Mouse (Mus musculus): ENCODE results near the gene Ggt1. TPM values are rescaled to one million over a fixed set of nuclear protein-coding genes. Genes with fewer than 3 reads are reported as not detected.
"Not testable (repeated sequence)": the region's sequence is repeated elsewhere in the genome, so short reads cannot be mapped to it uniquely, and the experiment has no call there.

Ggt1 gene
- polyA plus RNA-seq, 1 experiment from 2014 or later: 0.34 TPM

- Histone ChIP-seq H3K9ac (no peak overlapping the region), H3K4me2 (no peak overlapping the region), H3K27me3 (replicated peaks) (peaks cover 59% of the 10 kb centered on the region)
Observed at GRCm38 (mm10) chr10:75564687-75565265, 3.4 kb downstream of the Ggt1 start.

DNA sequence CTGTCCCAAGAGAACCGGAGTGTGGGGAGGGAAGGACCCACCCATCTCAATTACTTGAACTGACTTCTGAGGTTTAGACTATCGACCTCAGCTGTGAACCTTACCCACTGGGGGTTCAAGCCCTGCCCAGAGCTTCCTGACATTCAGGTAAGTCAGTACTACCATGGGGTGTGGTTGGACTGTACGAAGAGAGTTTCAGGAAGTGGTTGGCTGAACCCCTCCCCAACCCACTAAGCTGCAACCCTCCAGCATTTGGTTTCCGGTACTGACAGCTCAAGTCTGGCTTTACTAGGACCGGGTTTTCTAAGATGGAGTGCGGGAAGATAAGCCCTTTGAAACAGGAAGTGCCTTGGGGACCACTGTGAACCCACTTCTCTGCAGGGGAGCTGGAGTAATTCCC lies 4.0 kb downstream of the Ggt1 start:
- peaks cover 53% of the 10 kb centered on the region for H3K27me3 ChIP-seq (replicated peaks)
- H3K4me2 ChIP-seq: no peak overlapping the region
- H3K36me3 ChIP-seq: no peaks in the 10 kb centered on the region
- no peak overlapping the region for H3K27ac ChIP-seq (ENCODE audit: poor library complexity, severe bottlenecking)
- ATAC-seq (ENCODE audit: insufficient number of reproducible peaks, low FRiP score): no peak
- H3K9ac ChIP-seq: no peak overlapping the region
- peaks cover 11% of the 10 kb centered on the region for H3K4me1 ChIP-seq (replicated peaks)
- 50% methylated on average over 6 of the region's 6 CpGs for WGBS
- H3K4me3 ChIP-seq: no peak overlapping the region
- no peaks in the 10 kb centered on the region for H3K9me3 ChIP-seq (replicated peaks)

More at GRCm38 (mm10) chr10:75564687-75565265, 3.4 kb downstream of the Ggt1 start:
- peaks cover 17% of the 10 kb centered on the region for H3K4me1 ChIP-seq (replicated peaks)
- no peak overlapping the region for H3K27ac ChIP-seq (ENCODE audit: poor library complexity, severe bottlenecking)
- H3K9me3 ChIP-seq (replicated peaks): no peaks in the 10 kb centered on the region
- WGBS: 76% methylated on average over 12 of the region's 12 CpGs
- ATAC-seq (ENCODE audit: insufficient number of reproducible peaks, low FRiP score): no peak
- H3K36me3 ChIP-seq: no peaks in the 10 kb centered on the region
- no peak overlapping the region for H3K4me3 ChIP-seq

DNA sequence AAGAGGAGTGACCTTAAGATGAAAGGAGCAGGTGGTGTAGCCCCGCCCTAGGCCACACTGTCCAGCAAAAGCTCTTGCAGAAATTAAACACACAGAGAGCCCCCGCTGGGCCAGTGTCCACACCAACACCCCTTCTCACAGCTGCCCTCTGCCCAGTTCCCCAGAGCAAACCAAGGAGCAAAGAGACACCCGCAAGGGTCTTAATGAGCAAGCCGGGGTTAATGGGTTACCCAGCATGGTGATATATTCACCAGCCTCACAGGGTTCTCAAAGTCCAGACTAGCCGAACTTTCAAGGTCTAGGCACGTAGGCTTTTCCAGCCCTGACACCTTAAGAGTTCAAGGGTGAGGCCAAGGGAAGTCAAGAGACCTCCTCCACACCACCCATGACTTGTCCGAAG lies 4.5 kb downstream of the Ggt1 start:
- no peak for ATAC-seq (ENCODE audit: insufficient number of reproducible peaks, low FRiP score)
- Histone ChIP-seq H3K27ac (ENCODE audit: poor library complexity, severe bottlenecking) (no peak overlapping the region), H3K4me1 (replicated peaks) (peaks cover 10% of the 10 kb centered on the region), H3K36me3 (no peaks in the 10 kb centered on the region), H3K9me3 (replicated peaks) (no peaks in the 10 kb centered on the region), H3K27me3 (replicated peaks) (peaks cover 48% of the 10 kb centered on the region), H3K9ac (no peak overlapping the region), H3K4me2 (no peak overlapping the region), H3K4me3 (no peak overlapping the region)
- 81% methylated on average over 7 of the region's 7 CpGs for WGBS

DNA sequence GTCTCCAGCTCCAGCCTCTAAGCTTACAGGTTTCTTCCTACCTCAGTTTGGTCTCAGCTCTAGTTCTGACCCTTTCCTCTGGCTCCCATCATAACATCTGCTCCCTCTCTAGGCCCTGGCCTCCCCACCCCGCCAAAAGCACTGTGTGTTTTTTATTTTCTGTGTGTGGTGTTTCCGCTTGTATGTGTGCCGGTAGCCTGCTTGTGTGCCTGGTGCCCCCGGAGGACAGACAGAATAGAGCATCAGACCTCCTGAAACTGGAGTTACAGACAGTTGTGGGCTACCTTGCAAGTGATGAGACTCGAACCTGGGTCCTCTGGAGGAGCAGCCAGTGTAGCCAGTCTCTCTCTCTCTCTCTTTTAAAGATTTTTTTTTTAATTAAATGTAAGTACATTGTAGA lies 4.9 kb downstream of the Ggt1 start:
- Histone ChIP-seq H3K27ac (ENCODE audit: poor library complexity, severe bottlenecking) (no peak overlapping the region), H3K27me3 (replicated peaks) (peaks cover 44% of the 10 kb centered on the region), H3K4me3 (no peak overlapping the region), H3K4me2 (no peak overlapping the region), H3K4me1 (replicated peaks) (peaks cover 10% of the 10 kb centered on the region), H3K36me3 (no peaks in the 10 kb centered on the region), H3K9me3 (replicated peaks) (no peaks in the 10 kb centered on the region), H3K9ac (no peak overlapping the region)
- 82% methylated on average over 5 of the region's 5 CpGs for WGBS
- no peak for ATAC-seq (ENCODE audit: insufficient number of reproducible peaks, low FRiP score)

DNA sequence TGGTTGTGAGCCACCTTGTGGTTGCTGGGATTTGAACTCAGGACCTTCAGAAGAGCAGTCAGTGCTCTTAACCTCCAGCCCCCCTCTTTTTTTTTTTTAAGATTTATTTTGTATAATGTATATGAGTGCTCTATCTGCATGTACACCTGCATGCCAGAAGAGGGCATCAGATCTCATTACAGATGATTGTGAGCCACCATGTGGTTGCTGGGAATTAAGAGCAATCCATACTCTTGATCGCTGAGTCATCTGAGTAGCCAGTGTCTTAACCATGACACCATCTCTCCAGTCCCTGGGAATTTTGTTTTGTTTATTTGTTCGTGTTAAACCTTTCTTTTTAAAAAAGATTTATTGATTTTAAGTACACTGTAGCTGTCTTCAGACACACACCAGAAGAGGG lies 5.4 kb downstream of the Ggt1 start:
- H3K4me1 ChIP-seq (replicated peaks): peaks cover 10% of the 10 kb centered on the region
- WGBS: 76% methylated on average over 2 of the region's 2 CpGs

DNA sequence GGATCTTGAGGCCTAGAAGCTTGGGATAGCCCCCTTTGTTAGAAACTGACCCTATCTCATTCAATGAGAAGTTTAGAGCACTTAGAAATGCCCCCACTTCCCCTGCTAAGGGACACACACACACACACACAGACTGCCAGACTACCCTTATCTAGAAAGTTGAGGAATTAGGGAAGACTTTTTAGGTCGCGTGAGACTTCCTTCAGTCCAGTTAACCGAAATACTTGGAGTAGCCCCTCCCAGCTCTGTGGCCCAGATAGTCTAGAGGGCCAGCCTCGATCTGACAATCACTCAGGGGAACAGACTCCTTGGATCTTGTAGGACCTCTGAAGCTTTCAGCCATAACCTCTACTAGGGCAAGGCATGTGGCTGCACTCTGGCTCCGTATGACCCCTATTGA lies 6.6 kb downstream of the Ggt1 start:
- H3K36me3 ChIP-seq: no peaks in the 10 kb centered on the region
- H3K27me3 ChIP-seq (replicated peaks): peaks cover 31% of the 10 kb centered on the region
- H3K4me1 ChIP-seq (replicated peaks): peaks cover 10% of the 10 kb centered on the region
- 10% methylated on average over 5 of the region's 5 CpGs for WGBS
- no peak overlapping the region for H3K9ac ChIP-seq
- H3K4me3 ChIP-seq: no peak overlapping the region
- no peak overlapping the region for H3K27ac ChIP-seq (ENCODE audit: poor library complexity, severe bottlenecking)
- H3K9me3 ChIP-seq (replicated peaks): no peaks in the 10 kb centered on the region
- H3K4me2 ChIP-seq: peak overlapping the region; percentile 17
- no peak for ATAC-seq (ENCODE audit: insufficient number of reproducible peaks, low FRiP score)

More for the DNA sequence above, 5.4 kb downstream of the Ggt1 start:
- not testable (repeated sequence) for H3K4me3 ChIP-seq; H3K9ac ChIP-seq; H3K9me3 ChIP-seq (replicated peaks); ATAC-seq (ENCODE audit: insufficient number of reproducible peaks, low FRiP score); H3K27ac ChIP-seq (ENCODE audit: poor library complexity, severe bottlenecking); H3K36me3 ChIP-seq; H3K4me2 ChIP-seq
- H3K27me3 ChIP-seq (replicated peaks): peaks cover 39% of the 10 kb centered on the region

DNA sequence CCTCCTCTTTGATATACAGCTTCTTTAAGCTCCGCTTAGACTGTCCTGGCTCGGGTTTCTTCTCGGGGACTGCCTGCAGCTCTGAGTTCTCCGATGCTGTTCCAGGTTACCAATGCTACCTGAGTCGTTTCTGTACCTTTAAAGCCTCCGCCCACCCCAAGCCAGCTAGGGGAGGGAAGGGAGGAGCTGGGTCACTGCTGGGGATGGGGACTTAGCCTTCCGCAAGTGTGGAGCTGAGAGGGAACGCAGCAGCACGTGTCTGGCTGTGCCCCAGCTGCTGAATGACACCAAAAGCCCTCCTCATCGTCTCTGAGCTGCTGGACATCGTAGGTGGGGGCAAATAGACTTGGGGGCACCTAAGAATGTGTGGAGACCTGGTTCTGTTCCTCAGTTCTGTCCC lies 7.0 kb downstream of the Ggt1 start:
- peak overlapping the region; percentile 17 for H3K4me2 ChIP-seq

GRCm38 (mm10) chr10:75568851-75569250 lies 7.4 kb downstream of the Ggt1 start:
- Histone ChIP-seq H3K27ac (ENCODE audit: poor library complexity, severe bottlenecking) (no peak overlapping the region), H3K9me3 (replicated peaks) (no peaks in the 10 kb centered on the region), H3K27me3 (replicated peaks) (peaks cover 23% of the 10 kb centered on the region), H3K4me1 (replicated peaks) (peaks cover 10% of the 10 kb centered on the region), H3K4me3 (no peak overlapping the region), H3K4me2 (peak overlapping the region; percentile 17; the same call in 1 of the 2 replicates), H3K36me3 (no peaks in the 10 kb centered on the region), H3K9ac (no peak overlapping the region)
- ATAC-seq (ENCODE audit: insufficient number of reproducible peaks, low FRiP score): no peak
- 16% methylated on average over 4 of the region's 4 CpGs for WGBS

More for the DNA sequence above, 7.0 kb downstream of the Ggt1 start:
- Histone ChIP-seq H3K36me3 (no peaks in the 10 kb centered on the region), H3K9ac (no peak overlapping the region), H3K27me3 (replicated peaks) (peaks cover 27% of the 10 kb centered on the region), H3K27ac (ENCODE audit: poor library complexity, severe bottlenecking) (no peak overlapping the region), H3K4me3 (no peak overlapping the region), H3K4me1 (replicated peaks) (peaks cover 10% of the 10 kb centered on the region), H3K9me3 (replicated peaks) (no peaks in the 10 kb centered on the region)
- WGBS: 7% methylated on average over 11 of the region's 11 CpGs
- no peak for ATAC-seq (ENCODE audit: insufficient number of reproducible peaks, low FRiP score)

DNA sequence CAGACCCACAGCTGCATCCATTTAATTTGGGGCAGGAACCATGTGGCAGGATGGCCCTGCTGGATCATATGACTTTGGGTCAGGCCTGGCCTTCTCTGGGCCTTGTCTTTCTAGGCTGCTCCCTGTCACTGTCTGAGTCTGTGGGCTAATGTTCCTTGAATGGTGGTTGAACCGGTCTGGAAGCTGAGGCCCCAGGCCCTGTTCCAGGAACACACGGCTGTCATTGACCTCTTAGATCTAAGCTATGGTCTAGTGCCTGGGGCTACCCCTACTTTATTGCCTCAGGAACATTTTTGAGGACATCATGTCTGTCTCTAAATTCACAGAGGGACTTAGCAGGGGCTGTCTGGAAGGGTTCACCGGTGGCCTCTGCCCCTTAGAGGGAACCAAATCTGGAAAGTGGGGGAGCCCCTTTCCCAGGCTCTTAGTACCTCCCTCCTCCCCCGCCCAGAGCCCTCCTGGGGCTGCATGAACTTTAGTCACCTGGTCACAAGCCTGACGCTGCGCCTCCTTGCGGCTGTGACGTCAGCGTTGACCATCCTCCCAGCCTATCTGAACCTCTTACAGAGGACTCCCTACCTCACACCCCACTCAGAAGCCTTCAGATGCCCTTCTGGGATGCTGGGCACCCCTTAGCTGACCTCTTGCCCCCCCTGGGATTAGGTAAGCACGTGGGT lies 9.7 kb downstream of the Ggt1 start:
- no peaks in the 10 kb centered on the region for H3K9me3 ChIP-seq (replicated peaks)
- no peaks in the 10 kb centered on the region for H3K36me3 ChIP-seq
- peaks cover 10% of the 10 kb centered on the region for H3K4me1 ChIP-seq (replicated peaks)
- WGBS: 32% methylated on average over 10 of the region's 10 CpGs
- ATAC-seq (ENCODE audit: insufficient number of reproducible peaks, low FRiP score): no peak
- no peak overlapping the region for H3K4me2 ChIP-seq
- H3K4me3 ChIP-seq: no peak overlapping the region
- no peak overlapping the region for H3K9ac ChIP-seq
- peaks cover 10% of the 10 kb centered on the region; the same call in 1 of the 2 replicates for H3K27me3 ChIP-seq (replicated peaks)
- no peak overlapping the region for H3K27ac ChIP-seq (ENCODE audit: poor library complexity, severe bottlenecking)

DNA sequence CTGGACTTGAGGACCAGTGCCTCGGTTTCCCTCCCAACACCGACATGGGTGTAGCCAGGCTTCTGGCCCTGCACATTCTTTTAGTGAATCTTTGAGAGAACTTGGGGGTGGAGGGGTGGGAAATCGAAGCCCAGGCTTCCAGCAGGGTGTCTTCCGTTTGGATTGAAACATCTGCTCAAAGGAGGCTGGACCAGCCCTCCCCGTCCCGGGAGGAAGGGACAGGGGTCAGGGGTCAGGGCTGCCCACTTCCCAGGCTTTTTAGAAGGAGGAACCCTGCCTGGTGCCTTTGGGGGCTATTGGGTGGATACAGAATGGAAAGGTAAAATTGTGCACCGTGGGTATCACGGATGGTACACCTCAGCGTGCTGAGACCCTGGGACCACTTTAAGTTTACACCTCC lies 10.5 kb downstream of the Ggt1 start:
- ATAC-seq (ENCODE audit: insufficient number of reproducible peaks, low FRiP score): no peak
- Histone ChIP-seq H3K4me1 (replicated peaks) (peaks cover 10% of the 10 kb centered on the region), H3K9me3 (replicated peaks) (no peaks in the 10 kb centered on the region), H3K27ac (ENCODE audit: poor library complexity, severe bottlenecking) (no peak overlapping the region), H3K4me3 (no peak overlapping the region), H3K4me2 (no peak overlapping the region), H3K27me3 (replicated peaks) (peaks cover 10% of the 10 kb centered on the region; the same call in 1 of the 2 replicates), H3K36me3 (no peaks in the 10 kb centered on the region), H3K9ac (no peak overlapping the region)
- 41% methylated on average over 9 of the region's 9 CpGs for WGBS

DNA sequence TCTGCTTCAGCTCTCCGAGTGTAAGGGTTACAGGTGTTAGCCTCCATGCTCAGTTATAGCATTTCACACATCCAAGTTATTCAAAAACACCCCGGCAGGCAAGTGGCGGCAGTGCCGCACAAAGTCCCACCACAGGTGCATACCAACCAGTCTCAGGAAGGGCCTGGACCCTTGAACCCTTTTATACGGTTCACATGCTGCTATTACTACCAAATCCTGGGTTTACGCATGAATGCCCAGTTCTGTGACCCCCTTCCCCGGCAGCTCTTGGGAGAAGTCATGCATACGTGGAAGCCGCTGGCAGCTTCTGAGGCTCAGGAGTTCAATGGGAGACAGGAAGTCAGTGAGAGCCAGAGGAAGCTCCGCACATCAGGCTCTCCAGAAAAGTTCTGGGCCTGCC lies 11.8 kb downstream of the Ggt1 start:
- no peak overlapping the region for H3K9ac ChIP-seq
- no peak for ATAC-seq (ENCODE audit: insufficient number of reproducible peaks, low FRiP score)
- no peak overlapping the region for H3K4me3 ChIP-seq
- 72% methylated on average over 10 of the region's 10 CpGs for WGBS
- H3K9me3 ChIP-seq (replicated peaks): no peaks in the 10 kb centered on the region
- H3K36me3 ChIP-seq: no peaks in the 10 kb centered on the region
- no peak overlapping the region for H3K4me2 ChIP-seq
- no peak overlapping the region for H3K27ac ChIP-seq (ENCODE audit: poor library complexity, severe bottlenecking)
- peaks cover 8% of the 10 kb centered on the region for H3K4me1 ChIP-seq (replicated peaks)
- H3K27me3 ChIP-seq (replicated peaks): peaks cover 10% of the 10 kb centered on the region; the same call in 1 of the 2 replicates

All from heart, embryonic 12.5 days (tissue).